Mouse (Mus musculus) hindbrain, embryonic 16.5 days (tissue): ENCODE data around the gene Lnx1. TPM values are rescaled to one million over a fixed set of nuclear protein-coding genes. Genes with fewer than 3 reads are reported as not detected.

ENCODE experiments used
- ATAC-seq: fragments of 200-750 bp; cut with Nextera tagmentation; 2 replicates; pipeline ENCODE4 v1.8.0; 2017; ENCODE audit warnings: moderate TSS enrichment, moderate library complexity
- H3K27ac ChIP-seq: fragments of 300-500 bp; sonication (generic); 2 replicates; pipeline ENCODE4 v1.5.1; 2014; ENCODE audit warnings: low read depth, mild to moderate bottlenecking, control low read depth, low read length, moderate library complexity
- H3K27me3 ChIP-seq: fragments of 300-500 bp; sonication (generic); replicated peaks from 2 replicates; pipeline ENCODE4 v1.6.1; 2014; ENCODE audit warnings: low read length; ENCODE audit not compliant: control insufficient read depth, insufficient read depth
- H3K36me3 ChIP-seq: fragments of 300-500 bp; sonication (generic); 2 replicates; pipeline ENCODE4 v1.6.1; 2014; ENCODE audit warnings: mild to moderate bottlenecking, low read length, moderate library complexity, mixed read lengths; ENCODE audit not compliant: control insufficient read depth, insufficient read depth
- H3K4me1 ChIP-seq: fragments of 300-500 bp; sonication (generic); 2 replicates; pipeline ENCODE4 v1.6.1; 2014; ENCODE audit warnings: low read depth, low read length; ENCODE audit not compliant: control insufficient read depth, insufficient read depth
- H3K4me2 ChIP-seq: fragments of 300-500 bp; sonication (generic); 2 replicates; pipeline ENCODE4 v1.6.1; 2014; ENCODE audit warnings: mild to moderate bottlenecking, low read length, control low read depth, moderate library complexity
- H3K4me3 ChIP-seq: fragments of 300-500 bp; sonication (generic); 2 replicates; pipeline ENCODE4 v1.5.1; 2014; ENCODE audit warnings: mild to moderate bottlenecking, low read length, control low read depth, moderate library complexity
- H3K9ac ChIP-seq: fragments of 300-500 bp; sonication (generic); 2 replicates; pipeline ENCODE4 v1.6.1; 2014; ENCODE audit warnings: low read depth, mild to moderate bottlenecking, control low read depth, low read length, moderate library complexity
- H3K9me3 ChIP-seq: fragments of 300-500 bp; sonication (generic); 2 replicates; pipeline ENCODE4 v1.6.1; 2014; ENCODE audit warnings: mild to moderate bottlenecking, low read length, moderate library complexity; ENCODE audit not compliant: control insufficient read depth
- WGBS: fragments of 180-500 bp; shearing (Covaris S2); extraction: QIAGEN DNeasy Blood & Tissue Kit; methylation state at CpG from one replicate; pipeline ENCODE4 v1.1.7; 2014; 5-methylcytosine and 5-hydroxymethylcytosine counted together
- polyA plus RNA-seq: library from polyadenylated mRNA; unstranded; fragments of >200 nt; fragmentation: Nextera tagmentation; extraction: Ambion mirVana; gene quantifications from 2 replicates; pipeline ENCODE4 v1.2.1, GENCODE M21; 2015

The Lnx1 gene
- polyA plus RNA-seq, 1 experiment from 2014 or later, result 20.9 TPM

- no peak overlapping the region for H3K4me2 ChIP-seq
- ATAC-seq, result no peak
- no peak overlapping the region for H3K27ac ChIP-seq
- H3K36me3 ChIP-seq, result no peaks in the 10 kb centered on the region
- no peak overlapping the region for H3K4me3 ChIP-seq
- 95% methylated on average over 10 of the region's 10 CpGs for WGBS
- H3K4me1 ChIP-seq, result no peaks in the 10 kb centered on the region
- H3K9ac ChIP-seq, result no peak overlapping the region
- H3K9me3 ChIP-seq, result no peaks in the 10 kb centered on the region
- H3K27me3 ChIP-seq, result no peaks in the 10 kb centered on the region
These were observed 48.9 kb downstream of the Lnx1 start for GRCm38 (mm10) chr5:74653766-74654165.

- no peaks in the 10 kb centered on the region for H3K9me3 ChIP-seq
- H3K4me3 ChIP-seq, result no peak overlapping the region
- H3K9ac ChIP-seq, result no peak overlapping the region
- no peaks in the 10 kb centered on the region for H3K4me1 ChIP-seq
- no peak for ATAC-seq
- H3K36me3 ChIP-seq, result no peaks in the 10 kb centered on the region
- no peak overlapping the region for H3K4me2 ChIP-seq
- no peaks in the 10 kb centered on the region for H3K27me3 ChIP-seq
- no peak overlapping the region for H3K27ac ChIP-seq
- WGBS, result 86% methylated on average over 1 of the region's 1 CpGs
These were observed 53.6 kb downstream of the Lnx1 start for GRCm38 (mm10) chr5:74649122-74649521.

- WGBS, result 76% methylated on average over 9 of the region's 9 CpGs
These were observed 54.5 kb downstream of the Lnx1 start for GRCm38 (mm10) chr5:74648216-74648615.

GRCm38 (mm10) chr5:74647584-74647984 is 55.1 kb downstream of the Lnx1 start:
- H3K4me2 ChIP-seq, result no peak overlapping the region
- WGBS, result 59% methylated on average over 5 of the region's 6 CpGs
- H3K9me3 ChIP-seq, result no peaks in the 10 kb centered on the region
- no peak overlapping the region for H3K27ac ChIP-seq
- no peak overlapping the region for H3K4me3 ChIP-seq
- no peak for ATAC-seq
- no peaks in the 10 kb centered on the region for H3K4me1 ChIP-seq
- no peaks in the 10 kb centered on the region for H3K36me3 ChIP-seq
- no peak overlapping the region for H3K9ac ChIP-seq
- H3K27me3 ChIP-seq, result no peaks in the 10 kb centered on the region

More at GRCm38 (mm10) chr5:74648216-74648615, 54.5 kb downstream of the Lnx1 start:
- Histone ChIP-seq H3K4me2 (no peak overlapping the region), H3K27me3 (no peaks in the 10 kb centered on the region), H3K9ac (no peak overlapping the region), H3K36me3 (no peaks in the 10 kb centered on the region), H3K4me1 (no peaks in the 10 kb centered on the region), H3K4me3 (no peak overlapping the region), H3K9me3 (no peaks in the 10 kb centered on the region), H3K27ac (no peak overlapping the region)
- ATAC-seq, result no peak

GRCm38 (mm10) chr5:74642291-74642690 is 60.4 kb downstream of the Lnx1 start:
- Histone ChIP-seq H3K4me2 (no peak overlapping the region), H3K9me3 (no peaks in the 10 kb centered on the region), H3K27ac (no peak overlapping the region), H3K36me3 (no peaks in the 10 kb centered on the region), H3K9ac (no peak overlapping the region), H3K27me3 (no peaks in the 10 kb centered on the region), H3K4me3 (no peak overlapping the region), H3K4me1 (no peaks in the 10 kb centered on the region)
- no peak for ATAC-seq
- WGBS, result 80% methylated on average over 2 of the region's 2 CpGs

DNA sequence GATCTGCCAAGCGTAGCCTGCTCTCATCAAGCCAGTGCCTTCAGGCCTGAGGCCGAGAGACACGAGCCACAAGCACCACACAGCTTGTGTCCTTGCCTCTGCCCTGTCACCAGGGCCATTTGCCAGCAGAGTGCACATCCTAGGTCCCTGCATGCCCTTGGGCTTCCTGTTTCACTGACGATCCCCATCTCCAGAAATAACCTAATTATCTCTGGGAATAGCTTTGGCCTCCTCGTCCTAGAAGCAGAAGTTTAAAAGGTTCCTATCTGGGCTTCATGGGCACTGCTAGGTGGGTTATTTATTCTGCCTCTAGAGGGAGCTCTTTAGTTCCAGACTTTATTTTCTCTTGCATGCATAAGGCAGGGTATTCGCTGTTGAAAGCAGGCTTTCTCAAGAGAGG is 61.7 kb downstream of the Lnx1 start:
- H3K4me1 ChIP-seq, result no peaks in the 10 kb centered on the region
- H3K36me3 ChIP-seq, result no peaks in the 10 kb centered on the region
- H3K4me2 ChIP-seq, result no peak overlapping the region
- no peak overlapping the region for H3K9ac ChIP-seq
- 49% methylated on average over 6 of the region's 6 CpGs for WGBS
- no peak overlapping the region for H3K27ac ChIP-seq
- H3K27me3 ChIP-seq, result no peaks in the 10 kb centered on the region
- peak; percentile 50; the same call in 1 of the 2 replicates for ATAC-seq
- H3K9me3 ChIP-seq, result no peaks in the 10 kb centered on the region
- no peak overlapping the region for H3K4me3 ChIP-seq

GRCm38 (mm10) chr5:74640504-74640903 is 62.2 kb downstream of the Lnx1 start:
- no peak for ATAC-seq
- Histone ChIP-seq H3K36me3 (no peaks in the 10 kb centered on the region), H3K9me3 (no peaks in the 10 kb centered on the region), H3K4me3 (no peak overlapping the region), H3K4me1 (no peaks in the 10 kb centered on the region), H3K27ac (no peak overlapping the region), H3K27me3 (no peaks in the 10 kb centered on the region), H3K9ac (no peak overlapping the region), H3K4me2 (no peak overlapping the region)
- WGBS, result 91% methylated on average over 4 of the region's 4 CpGs

DNA sequence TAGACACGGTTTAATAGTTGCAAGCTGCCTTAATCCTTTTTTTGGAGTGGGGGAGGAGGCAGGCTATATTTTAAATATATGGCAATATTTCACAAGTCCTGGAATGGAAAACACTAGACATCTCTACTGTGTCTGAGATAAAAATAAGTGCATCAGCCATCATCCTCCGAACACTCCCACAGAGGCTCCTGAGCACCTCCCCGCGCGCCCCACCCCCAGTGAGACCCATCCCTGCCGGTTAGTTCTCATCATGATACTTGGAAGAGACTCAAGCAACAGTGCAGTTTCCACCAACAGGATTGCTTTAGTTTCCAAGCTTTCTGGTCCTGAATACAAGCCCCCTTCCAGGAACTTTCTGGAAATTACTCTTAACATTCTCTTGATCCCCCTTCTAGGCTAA is 63.2 kb downstream of the Lnx1 start:
- H3K9me3 ChIP-seq, result no peaks in the 10 kb centered on the region
- no peaks in the 10 kb centered on the region for H3K36me3 ChIP-seq
- no peak overlapping the region for H3K27ac ChIP-seq
- H3K4me1 ChIP-seq, result no peaks in the 10 kb centered on the region
- H3K27me3 ChIP-seq, result no peaks in the 10 kb centered on the region
- 93% methylated on average over 6 of the region's 6 CpGs for WGBS
- ATAC-seq, result no peak
- H3K4me3 ChIP-seq, result no peak overlapping the region
- no peak overlapping the region for H3K9ac ChIP-seq
- no peak overlapping the region for H3K4me2 ChIP-seq

- H3K9me3 ChIP-seq, result no peaks in the 10 kb centered on the region
- WGBS, result 85% methylated on average over 3 of the region's 3 CpGs
- H3K4me3 ChIP-seq, result no peak overlapping the region
- H3K27me3 ChIP-seq, result no peaks in the 10 kb centered on the region
- no peaks in the 10 kb centered on the region for H3K36me3 ChIP-seq
- H3K27ac ChIP-seq, result no peak overlapping the region
- no peak overlapping the region for H3K4me2 ChIP-seq
- no peak for ATAC-seq
- peaks cover 4% of the 10 kb centered on the region; the same call in 1 of the 2 replicates for H3K4me1 ChIP-seq
- H3K9ac ChIP-seq, result no peak overlapping the region
These were observed 68.3 kb downstream of the Lnx1 start for GRCm38 (mm10) chr5:74634391-74634790.

DNA sequence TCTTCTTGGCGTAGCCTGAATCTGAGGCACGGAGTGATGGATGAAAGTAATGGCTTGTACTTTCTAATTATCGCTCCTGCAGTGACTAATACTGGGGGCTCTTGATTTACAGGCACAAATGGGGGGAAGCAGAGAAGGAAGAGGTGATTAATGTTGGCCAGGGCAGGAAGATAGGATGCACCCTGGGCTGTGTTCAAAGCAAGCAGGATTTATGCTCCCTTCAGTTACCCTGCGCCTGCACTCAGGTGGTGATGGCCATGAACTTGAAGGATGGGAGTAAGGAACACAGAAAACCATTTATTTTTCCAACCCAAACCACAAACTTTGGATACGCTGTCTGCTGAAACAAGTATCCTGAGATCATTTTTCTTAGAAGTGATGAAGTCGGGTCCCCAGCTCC is 69.3 kb downstream of the Lnx1 start:
- Histone ChIP-seq H3K4me3 (no peak overlapping the region), H3K27me3 (no peaks in the 10 kb centered on the region), H3K36me3 (no peaks in the 10 kb centered on the region), H3K9me3 (no peaks in the 10 kb centered on the region), H3K4me1 (peaks cover 4% of the 10 kb centered on the region; the same call in 1 of the 2 replicates), H3K4me2 (no peak overlapping the region), H3K27ac (no peak overlapping the region), H3K9ac (no peak overlapping the region)
- WGBS, result 72% methylated on average over 6 of the region's 6 CpGs
- no peak for ATAC-seq
